Mouse (Mus musculus): ENCODE data around the gene Olfr303.
"Not testable (repeated sequence)": the region's sequence is repeated elsewhere in the genome, so short reads cannot be mapped to it uniquely, and the experiment has no call there.

Olfr303 gene

GRCm38 (mm10) chr7:86397689-86398088, at the start of gene Olfr303:
Gene Olfr303 (minus strand): TSS chr7:86397789.
- no peak for DNase-seq (ENCODE audit: low spot score)

DNA sequence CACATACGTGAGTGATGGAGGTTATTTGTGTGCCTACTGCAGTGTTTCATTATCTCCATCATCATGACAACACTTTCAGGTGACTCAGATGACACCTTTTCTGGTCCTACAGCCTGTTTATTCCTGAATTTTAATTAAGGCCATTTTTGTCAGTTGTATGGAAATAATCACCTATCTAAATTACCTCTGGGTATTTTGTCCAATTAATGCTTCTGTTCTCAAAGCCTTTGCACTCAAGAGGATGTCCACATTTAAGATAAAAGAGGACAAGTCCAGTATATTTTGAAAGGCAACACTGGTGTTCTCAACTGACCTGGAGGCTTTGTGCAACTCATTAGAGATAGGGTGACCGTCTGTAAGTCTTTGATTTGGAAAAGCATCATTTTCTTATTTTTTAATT, 6.0 kb upstream of the Olfr303 start, which contains the start of gene Olfr301:
Olfr301 (plus strand) TSS at position 301 of the 400 bp plus-strand sequence.
- DNase-seq (ENCODE audit: low spot score), result no peak

GRCm38 (mm10) chr7:86386558-86386957, 11.0 kb downstream of the Olfr303 start, which contains the start of gene Olfr304:
Gene Olfr304 (minus strand): TSS chr7:86386658.
- DNase-seq (ENCODE audit: low spot score), result no peak

DNA sequence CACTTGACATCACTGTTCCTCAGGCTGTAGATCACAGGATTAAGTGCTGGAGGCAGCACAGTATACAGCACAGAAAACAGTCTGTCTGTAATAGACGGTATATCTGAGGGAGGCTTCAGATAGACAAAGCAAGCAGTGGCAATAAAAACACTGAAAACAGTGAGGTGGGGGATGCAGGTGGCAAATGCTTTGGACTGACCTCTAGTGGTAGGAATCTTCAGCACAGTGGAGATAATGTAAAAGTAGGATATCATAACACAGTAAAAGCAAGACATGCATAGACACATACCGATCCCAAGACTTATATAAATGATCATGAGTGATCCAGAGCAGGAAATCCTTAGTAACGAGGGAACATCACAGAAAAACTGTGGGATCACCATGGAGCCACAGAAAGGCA, 11.8 kb downstream of the Olfr303 start:
- DNase-seq (ENCODE audit: low spot score), result no peak

DNA sequence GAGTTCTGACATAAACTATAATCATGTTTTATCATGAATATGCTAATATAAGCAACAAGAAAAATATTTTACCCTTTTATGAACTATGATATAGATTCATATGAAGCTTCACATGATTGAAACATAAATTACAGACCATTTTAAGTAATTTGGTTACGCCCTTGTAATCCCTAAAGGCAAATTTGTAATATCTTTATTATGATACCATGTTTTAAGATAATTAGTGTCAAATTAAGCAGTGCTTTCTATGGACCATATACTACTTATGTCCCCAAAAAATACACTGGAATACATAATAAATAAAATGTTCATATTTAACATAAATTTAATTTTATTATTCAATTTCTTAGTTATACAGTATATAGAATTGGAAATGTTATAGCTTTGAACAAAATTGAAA, 30.8 kb downstream of the Olfr303 start, which contains the start of gene Olfr305:
Olfr305 (minus strand) TSS at position 101 of the 400 bp plus-strand sequence.
- no peak for DNase-seq (ENCODE audit: low spot score)

GRCm38 (mm10) chr7:86346296-86346695, 51.3 kb downstream of the Olfr303 start:
- not testable (repeated sequence) for DNase-seq (ENCODE audit: low spot score)

DNA sequence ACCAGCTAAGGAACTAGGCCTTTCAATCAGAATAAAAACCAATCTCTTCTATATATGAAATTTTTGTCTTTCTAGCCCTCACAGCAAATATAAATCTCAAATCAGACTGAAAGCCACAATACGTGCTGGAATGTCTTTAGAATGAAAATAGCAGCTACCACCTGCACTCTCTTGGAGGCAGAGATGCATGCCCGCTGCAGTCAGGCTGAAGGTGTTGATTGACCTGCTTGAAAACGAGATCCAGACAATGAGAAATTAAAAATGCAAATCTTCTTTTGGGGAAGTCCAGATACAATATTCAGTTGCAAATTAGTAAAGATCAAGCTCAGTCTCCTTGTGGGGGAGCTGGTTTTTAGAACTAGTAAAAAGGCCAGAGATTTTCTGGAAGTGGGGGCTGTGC, 53.3 kb downstream of the Olfr303 start:
- no peak for DNase-seq (ENCODE audit: low spot score)

- no peak for DNase-seq (ENCODE audit: low spot score)
Measured at GRCm38 (mm10) chr7:86342881-86343565, 54.6 kb downstream of the Olfr303 start.
